Mouse (Mus musculus): Measurements from ENCODE around the gene Sim2.

The Sim2 gene

GRCm38 (mm10) chr16:94097724-94098455, 13.2 kb downstream of the Sim2 start:
- peak; percentile 26 for DNase-seq

- no peak for DNase-seq
Measured at GRCm38 (mm10) chr16:94113160-94113559, 28.4 kb downstream of the Sim2 start.

GRCm38 (mm10) chr16:94114693-94115092, 30.0 kb downstream of the Sim2 start:
- no peak for DNase-seq

GRCm38 (mm10) chr16:94117333-94117732, 32.6 kb downstream of the Sim2 start:
- no peak for DNase-seq

- DNase-seq: no peak
Measured at GRCm38 (mm10) chr16:94118394-94118793, 33.7 kb downstream of the Sim2 start.

- no peak for DNase-seq
Measured at GRCm38 (mm10) chr16:94122347-94122746, 37.6 kb downstream of the Sim2 start.

- no peak for DNase-seq
Measured at GRCm38 (mm10) chr16:94123247-94123646, 38.5 kb downstream of the Sim2 start.

GRCm38 (mm10) chr16:94125172-94125981, 40.6 kb downstream of the Sim2 start:
- DNase-seq: no peak

- DNase-seq: no peak
Measured at GRCm38 (mm10) chr16:94126200-94126599, 41.5 kb downstream of the Sim2 start.

- no peak for DNase-seq
Measured at GRCm38 (mm10) chr16:94128236-94128835, 43.6 kb downstream of the Sim2 start.

GRCm38 (mm10) chr16:94134218-94134617, 49.5 kb downstream of the Sim2 start:
- no peak for DNase-seq

- no peak for DNase-seq
Measured at GRCm38 (mm10) chr16:94140746-94141145, 56.0 kb downstream of the Sim2 start.

- DNase-seq: no peak
Measured at GRCm38 (mm10) chr16:94143325-94143724, 58.6 kb downstream of the Sim2 start.

- DNase-seq: peak; percentile 29
Measured at GRCm38 (mm10) chr16:94148139-94148538, 63.4 kb downstream of the Sim2 start.

- peak; percentile 94 for DNase-seq
Measured at GRCm38 (mm10) chr16:94150125-94151103, 65.7 kb downstream of the Sim2 start.

- DNase-seq: no peak
Measured at GRCm38 (mm10) chr16:94155041-94155653, 70.4 kb downstream of the Sim2 start.

- no peak for DNase-seq
Measured at GRCm38 (mm10) chr16:94157819-94158218, 73.1 kb downstream of the Sim2 start.

- no peak for DNase-seq
Measured at GRCm38 (mm10) chr16:94162000-94162399, 77.3 kb downstream of the Sim2 start.

- no peak for DNase-seq
Measured at GRCm38 (mm10) chr16:94163051-94163450, 78.3 kb downstream of the Sim2 start.

- no peak for DNase-seq
Measured at GRCm38 (mm10) chr16:94164236-94164635, 79.5 kb downstream of the Sim2 start.

GRCm38 (mm10) chr16:94164978-94165377, 80.2 kb downstream of the Sim2 start:
- DNase-seq: no peak

Data from liver (tissue).